Mouse (Mus musculus): Measurements from ENCODE around the gene Igfbp4. TPM values are rescaled to one million over a fixed set of nuclear protein-coding genes. Genes with fewer than 3 reads are reported as not detected.

Gene Igfbp4
- polyA plus RNA-seq, 1 experiment: 419 TPM

- H3K4me1 ChIP-seq (ENCODE audit: control insufficient read depth, insufficient read depth, low read length): no peaks in the 10 kb centered on the region
- no peak for TF ChIP-seq CTCF (IDR thresholded peaks at IDR 0.05; ENCODE audit: borderline replicate concordance, insufficient read depth, low read length)
- TF ChIP-seq POLR2A (IDR thresholded peaks at IDR 0.05; ENCODE audit: low read depth, low read length): 0 out of 2 replicates have a peak, but pooled peaks have one; percentile 19
- peak overlapping the region; percentile 30 for H3K4me3 ChIP-seq (ENCODE audit: insufficient read depth, low read length)
- peak overlapping the region; percentile 4; the same call in 1 of the 2 replicates for H3K27ac ChIP-seq (ENCODE audit: insufficient read depth, low read length)
Observed at GRCm38 (mm10) chr11:99040346-99040974, 584 bp upstream of the Igfbp4 start.

GRCm38 (mm10) chr11:99041841-99042780, 1.1 kb downstream of the Igfbp4 start:
- no peak for TF ChIP-seq CTCF (IDR thresholded peaks at IDR 0.05; ENCODE audit: borderline replicate concordance, insufficient read depth, low read length)
- TF ChIP-seq POLR2A (IDR thresholded peaks at IDR 0.05; ENCODE audit: low read depth, low read length): peak; percentile 39; the same call in 1 of the 2 replicates
- Histone ChIP-seq H3K4me3 (ENCODE audit: insufficient read depth, low read length) (peak overlapping the region; percentile 30), H3K27ac (ENCODE audit: insufficient read depth, low read length) (peak overlapping the region; percentile 20; the same call in 1 of the 2 replicates), H3K4me1 (ENCODE audit: control insufficient read depth, insufficient read depth, low read length) (no peaks in the 10 kb centered on the region)

- TF ChIP-seq POLR2A (IDR thresholded peaks at IDR 0.05; ENCODE audit: low read depth, low read length): peak; percentile 41
- no peak for TF ChIP-seq CTCF (IDR thresholded peaks at IDR 0.05; ENCODE audit: borderline replicate concordance, insufficient read depth, low read length)
- peaks cover 5% of the 10 kb centered on the region; the same call in 1 of the 2 replicates for H3K4me1 ChIP-seq (ENCODE audit: control insufficient read depth, insufficient read depth, low read length)
- peak overlapping the region; percentile 20; the same call in 1 of the 2 replicates for H3K27ac ChIP-seq (ENCODE audit: insufficient read depth, low read length)
- H3K4me3 ChIP-seq (ENCODE audit: insufficient read depth, low read length): peak overlapping the region; percentile 30
Observed at GRCm38 (mm10) chr11:99042834-99043431, 1.9 kb downstream of the Igfbp4 start.

- Histone ChIP-seq H3K4me3 (ENCODE audit: insufficient read depth, low read length) (no peak overlapping the region), H3K27ac (ENCODE audit: insufficient read depth, low read length) (no peak overlapping the region), H3K4me1 (ENCODE audit: control insufficient read depth, insufficient read depth, low read length) (peaks cover 5% of the 10 kb centered on the region; the same call in 1 of the 2 replicates)
- TF ChIP-seq CTCF (IDR thresholded peaks at IDR 0.05; ENCODE audit: borderline replicate concordance, insufficient read depth, low read length) (no peak), POLR2A (IDR thresholded peaks at IDR 0.05; ENCODE audit: low read depth, low read length) (no peak)
Observed at GRCm38 (mm10) chr11:99043632-99044031, 2.6 kb downstream of the Igfbp4 start.

GRCm38 (mm10) chr11:99044306-99044705, 3.3 kb downstream of the Igfbp4 start:
- H3K4me3 ChIP-seq (ENCODE audit: insufficient read depth, low read length): no peak overlapping the region
- peaks cover 5% of the 10 kb centered on the region; the same call in 1 of the 2 replicates for H3K4me1 ChIP-seq (ENCODE audit: control insufficient read depth, insufficient read depth, low read length)
- no peak overlapping the region for H3K27ac ChIP-seq (ENCODE audit: insufficient read depth, low read length)
- no peak for TF ChIP-seq POLR2A (IDR thresholded peaks at IDR 0.05; ENCODE audit: low read depth, low read length)
- TF ChIP-seq CTCF (IDR thresholded peaks at IDR 0.05; ENCODE audit: borderline replicate concordance, insufficient read depth, low read length): no peak

GRCm38 (mm10) chr11:99045159-99045889, 4.3 kb downstream of the Igfbp4 start:
- Histone ChIP-seq H3K27ac (ENCODE audit: insufficient read depth, low read length) (no peak overlapping the region), H3K4me3 (ENCODE audit: insufficient read depth, low read length) (no peak overlapping the region), H3K4me1 (ENCODE audit: control insufficient read depth, insufficient read depth, low read length) (peaks cover 5% of the 10 kb centered on the region; the same call in 1 of the 2 replicates)
- TF ChIP-seq POLR2A (IDR thresholded peaks at IDR 0.05; ENCODE audit: low read depth, low read length): no peak
- TF ChIP-seq CTCF (IDR thresholded peaks at IDR 0.05; ENCODE audit: borderline replicate concordance, insufficient read depth, low read length): no peak

- Histone ChIP-seq H3K4me1 (ENCODE audit: control insufficient read depth, insufficient read depth, low read length) (peaks cover 5% of the 10 kb centered on the region; the same call in 1 of the 2 replicates), H3K4me3 (ENCODE audit: insufficient read depth, low read length) (no peak overlapping the region), H3K27ac (ENCODE audit: insufficient read depth, low read length) (peak overlapping the region; percentile 83)
- TF ChIP-seq POLR2A (IDR thresholded peaks at IDR 0.05; ENCODE audit: low read depth, low read length) (no peak; the same call in 1 of the 2 replicates), CTCF (IDR thresholded peaks at IDR 0.05; ENCODE audit: borderline replicate concordance, insufficient read depth, low read length) (no peak)
Observed at GRCm38 (mm10) chr11:99047120-99047519, 6.1 kb downstream of the Igfbp4 start.

GRCm38 (mm10) chr11:99047643-99048042, 6.6 kb downstream of the Igfbp4 start:
- TF ChIP-seq CTCF (IDR thresholded peaks at IDR 0.05; ENCODE audit: borderline replicate concordance, insufficient read depth, low read length) (no peak), POLR2A (IDR thresholded peaks at IDR 0.05; ENCODE audit: low read depth, low read length) (no peak)
- H3K4me1 ChIP-seq (ENCODE audit: control insufficient read depth, insufficient read depth, low read length): peaks cover 5% of the 10 kb centered on the region; the same call in 1 of the 2 replicates
- no peak overlapping the region for H3K4me3 ChIP-seq (ENCODE audit: insufficient read depth, low read length)
- H3K27ac ChIP-seq (ENCODE audit: insufficient read depth, low read length): peak overlapping the region; percentile 50

- Histone ChIP-seq H3K4me1 (ENCODE audit: control insufficient read depth, insufficient read depth, low read length) (no peaks in the 10 kb centered on the region), H3K27ac (ENCODE audit: insufficient read depth, low read length) (no peak overlapping the region), H3K4me3 (ENCODE audit: insufficient read depth, low read length) (no peak overlapping the region)
- TF ChIP-seq CTCF (IDR thresholded peaks at IDR 0.05; ENCODE audit: borderline replicate concordance, insufficient read depth, low read length) (no peak), POLR2A (IDR thresholded peaks at IDR 0.05; ENCODE audit: low read depth, low read length) (0 out of 2 replicates have a peak, but pooled peaks have one; percentile 12)
Observed at GRCm38 (mm10) chr11:99055143-99055542, 14.1 kb downstream of the Igfbp4 start.
